Mouse (Mus musculus) cerebral cortex, adult 2 months (tissue): ENCODE results near the gene Cacna1d.

Source experiments
- WGBS: fragments of 180-500 bp; shearing (Covaris S2); methylation state at CpG from one replicate; pipeline ENCODE4 v1.1.7; 2018; 5-methylcytosine and 5-hydroxymethylcytosine counted together

Cacna1d gene

GRCm38 (mm10) chr14:30200310-30200709 is 290.9 kb downstream of the Cacna1d start:
- 91% methylated on average over 1 of the region's 1 CpGs for WGBS

DNA sequence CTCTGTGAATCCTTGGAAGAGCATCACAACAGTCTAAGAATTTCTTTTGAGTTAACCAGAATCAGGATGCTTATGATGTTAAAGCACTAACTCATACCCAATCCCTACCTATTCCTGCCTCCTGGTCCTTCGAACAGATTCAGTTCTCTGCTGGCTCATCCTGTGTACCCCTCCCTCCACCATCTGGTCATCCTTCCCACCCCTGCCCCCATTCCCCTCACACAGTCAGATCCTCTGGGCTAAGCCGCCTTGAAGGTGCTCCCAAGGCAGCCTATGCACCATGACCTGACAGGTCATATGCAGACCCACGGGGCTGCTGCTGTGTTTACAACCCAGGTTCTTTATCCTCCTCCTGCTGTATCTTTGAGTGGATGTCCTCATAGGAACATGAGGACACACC is 292.4 kb downstream of the Cacna1d start:
- 74% methylated on average over 3 of the region's 3 CpGs for WGBS

- WGBS = 26% methylated on average over 4 of the region's 4 CpGs
Measured at GRCm38 (mm10) chr14:30198116-30198515, 293.1 kb downstream of the Cacna1d start.

GRCm38 (mm10) chr14:30196959-30197358 is 294.3 kb downstream of the Cacna1d start:
- 40% methylated on average over 1 of the region's 1 CpGs for WGBS

GRCm38 (mm10) chr14:30196235-30196634 is 295.0 kb downstream of the Cacna1d start:
- WGBS = 34% methylated on average over 5 of the region's 5 CpGs

GRCm38 (mm10) chr14:30190308-30190971 is 300.8 kb downstream of the Cacna1d start:
- WGBS = 78% methylated on average over 5 of the region's 5 CpGs

- WGBS = 91% methylated on average over 6 of the region's 6 CpGs
Measured at GRCm38 (mm10) chr14:30185616-30186274, 305.5 kb downstream of the Cacna1d start.

DNA sequence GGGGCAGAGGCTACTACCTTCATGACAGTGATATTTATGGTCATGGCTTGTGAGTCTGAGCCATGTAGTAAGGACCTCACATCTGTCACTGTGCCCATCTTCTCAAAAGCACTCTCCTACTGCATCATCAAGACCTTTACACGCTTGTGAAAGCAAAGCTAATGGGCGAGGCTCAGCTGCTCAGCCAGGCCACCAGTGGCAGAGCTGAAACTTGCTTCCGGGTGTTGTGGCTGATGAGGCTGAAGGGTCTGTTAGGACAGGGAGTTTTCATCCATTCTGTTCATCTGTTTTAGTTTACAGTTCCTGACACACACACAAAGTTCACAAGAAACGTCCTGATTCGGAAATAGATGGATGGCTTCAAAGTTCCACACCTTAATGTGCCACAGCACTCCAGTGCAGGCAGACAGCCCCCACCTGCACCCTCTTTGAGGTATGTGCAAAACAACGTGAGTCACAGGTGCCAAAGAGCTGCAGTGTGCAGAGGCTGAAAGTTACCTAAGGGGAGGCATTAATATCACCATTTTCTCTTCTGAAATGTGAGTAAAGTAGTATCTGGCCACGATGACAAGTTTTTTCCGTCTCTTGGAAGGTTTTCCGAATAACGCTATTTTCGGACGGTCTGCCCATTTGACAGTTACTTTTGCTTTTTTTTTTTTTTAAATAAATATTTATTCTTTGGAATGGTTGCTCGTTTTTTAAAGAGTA is 306.7 kb downstream of the Cacna1d start:
- 82% methylated on average over 13 of the region's 13 CpGs for WGBS

DNA sequence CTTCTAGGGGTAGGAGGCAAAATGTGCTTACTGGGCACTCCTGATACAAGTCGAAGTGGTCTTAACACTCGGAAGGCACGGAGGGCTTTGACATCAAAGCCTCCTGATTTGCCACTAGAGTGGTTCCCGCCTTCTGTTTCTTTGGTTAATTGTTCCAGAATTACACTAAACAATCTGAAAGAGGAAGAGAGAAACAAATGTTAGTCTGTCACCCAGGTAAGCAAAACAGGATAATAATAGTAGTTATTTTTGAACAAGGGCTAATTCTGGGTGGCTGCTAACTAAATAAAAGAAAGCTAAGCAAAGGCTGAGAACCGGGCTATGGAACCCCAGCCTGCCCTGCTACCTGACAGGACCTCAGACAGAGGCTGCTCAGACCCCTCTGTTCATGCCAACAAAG is 307.2 kb downstream of the Cacna1d start:
- WGBS = 88% methylated on average over 5 of the region's 5 CpGs

DNA sequence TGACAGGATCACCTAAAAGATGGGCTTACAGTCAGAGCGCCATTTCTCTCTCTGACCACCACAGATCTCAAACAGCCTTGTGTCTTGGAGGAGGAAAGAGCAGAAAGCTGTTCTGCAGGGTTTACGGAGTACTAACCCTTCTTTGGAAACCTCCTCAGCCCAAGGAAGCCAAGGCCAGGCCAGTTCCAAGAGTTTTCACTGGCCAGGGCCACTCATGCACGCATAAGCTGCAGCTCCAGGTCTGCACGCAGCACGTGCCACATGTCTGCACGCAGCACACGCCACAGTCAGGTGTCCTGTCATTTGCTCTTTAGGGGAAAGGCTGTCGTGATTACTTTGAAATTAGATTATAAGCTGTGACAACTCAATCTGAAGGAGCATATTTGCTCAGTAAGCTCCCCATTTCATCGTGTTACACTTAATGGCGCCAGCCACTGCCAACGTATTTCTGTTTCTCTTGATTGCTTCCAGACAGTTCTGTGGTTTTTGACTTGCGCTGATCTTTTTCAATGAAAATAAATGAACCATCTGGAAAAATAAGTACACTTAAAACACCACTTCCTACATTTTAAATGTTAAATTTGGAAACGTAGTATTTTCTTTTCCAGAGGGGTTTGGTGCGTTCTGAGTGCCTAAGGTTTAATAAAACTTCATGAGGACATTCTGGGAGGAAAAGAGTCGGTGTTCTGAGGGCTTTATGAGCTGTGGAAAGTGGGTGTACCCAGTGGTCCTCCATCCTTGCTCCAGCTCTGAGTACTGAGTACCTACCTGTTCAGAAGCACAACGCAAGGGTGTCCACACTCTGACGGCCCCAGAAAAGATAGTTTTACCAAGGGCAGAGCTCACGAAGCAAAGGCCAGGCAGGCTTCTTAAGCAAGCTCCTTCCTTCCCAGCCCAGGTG is 308.4 kb downstream of the Cacna1d start:
- 83% methylated on average over 18 of the region's 18 CpGs for WGBS

DNA sequence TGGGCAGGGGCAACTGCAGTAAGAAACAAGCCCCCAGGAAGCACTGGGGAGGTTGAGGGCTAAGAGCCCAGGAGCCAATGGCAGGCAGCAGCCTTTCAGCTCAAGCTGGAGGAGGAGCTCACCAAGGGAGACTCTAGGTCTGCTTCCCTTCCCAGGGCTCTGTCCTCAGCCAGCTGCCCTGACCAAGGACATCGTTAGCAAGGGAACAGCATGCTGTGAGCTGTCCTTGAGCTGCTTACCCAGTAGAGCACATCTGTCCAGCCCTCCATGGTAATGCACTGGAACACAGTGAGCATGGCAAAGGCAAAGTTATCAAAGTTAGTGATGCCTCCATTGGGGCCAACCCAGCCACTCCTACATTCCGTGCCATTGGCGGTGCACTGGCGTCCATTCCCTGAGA is 312.9 kb downstream of the Cacna1d start:
- WGBS = 86% methylated on average over 4 of the region's 4 CpGs

GRCm38 (mm10) chr14:30177850-30178249 is 313.4 kb downstream of the Cacna1d start:
- WGBS = 42% methylated on average over 5 of the region's 5 CpGs

- WGBS = 64% methylated on average over 3 of the region's 3 CpGs
Measured at GRCm38 (mm10) chr14:30175362-30175761, 315.9 kb downstream of the Cacna1d start.

DNA sequence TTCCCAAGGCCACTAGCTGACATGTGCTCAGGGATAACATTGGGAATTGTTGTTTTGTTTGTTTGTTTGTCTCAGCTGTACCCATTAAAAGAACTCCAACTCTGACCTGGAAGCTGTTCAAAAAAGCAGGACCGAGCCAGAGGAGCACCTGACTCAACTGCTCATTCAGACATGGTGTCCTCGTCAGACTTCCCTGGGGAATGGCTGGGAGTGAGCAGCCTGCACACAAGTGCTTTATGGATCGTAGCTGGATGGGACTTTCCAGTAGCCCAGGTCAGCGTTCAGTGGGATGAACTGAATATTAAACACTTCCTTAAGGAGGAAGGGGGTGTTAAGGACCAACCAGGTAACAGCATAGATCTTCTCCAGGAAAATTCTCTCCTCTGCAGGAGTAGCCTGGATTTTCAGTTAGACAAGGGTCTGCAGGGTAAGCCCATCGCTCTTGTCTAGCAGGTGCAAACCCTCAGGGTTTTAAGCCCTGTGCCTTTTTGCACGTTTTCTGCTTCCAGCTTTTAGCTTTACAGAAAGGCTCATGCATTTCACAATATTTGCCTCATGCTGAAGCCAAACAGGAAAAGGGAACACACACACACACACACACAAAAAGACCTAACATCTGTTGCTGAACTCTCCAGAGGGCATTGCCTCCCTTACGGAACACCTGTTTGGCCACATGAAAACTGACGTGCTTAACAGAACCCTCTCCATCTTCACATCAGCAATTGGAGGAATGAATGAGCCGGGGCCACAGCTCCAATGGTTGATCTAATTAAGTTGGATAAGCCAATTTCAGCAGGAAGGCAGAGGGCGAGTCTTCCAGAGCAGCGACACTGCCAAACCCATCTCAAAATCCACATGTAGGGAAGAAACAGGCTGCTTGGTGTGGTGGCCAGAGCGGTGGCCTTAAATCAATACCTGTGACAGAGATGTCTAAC is 318.2 kb downstream of the Cacna1d start:
- 72% methylated on average over 12 of the region's 12 CpGs for WGBS

GRCm38 (mm10) chr14:30171593-30171992 is 319.7 kb downstream of the Cacna1d start:
- 53% methylated on average over 6 of the region's 6 CpGs for WGBS

DNA sequence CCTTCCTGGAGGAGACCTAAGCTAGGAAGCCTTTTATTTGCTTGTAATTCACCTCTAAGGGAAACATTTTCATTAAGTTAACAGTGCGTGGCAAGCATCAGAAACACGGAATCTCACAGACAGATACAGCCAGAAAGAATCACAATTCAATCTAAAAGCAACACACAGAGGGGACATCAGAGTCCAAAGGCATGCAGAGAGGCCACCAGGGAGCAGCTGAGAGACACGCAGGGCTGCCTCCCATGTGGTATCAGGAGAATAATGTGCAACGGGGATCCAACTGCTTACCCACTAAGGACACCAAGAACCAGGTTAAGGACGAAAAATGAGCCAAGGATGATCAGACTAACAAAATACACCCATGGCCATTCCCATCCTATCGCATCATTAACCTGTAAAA is 320.2 kb downstream of the Cacna1d start:
- WGBS = 63% methylated on average over 6 of the region's 6 CpGs

DNA sequence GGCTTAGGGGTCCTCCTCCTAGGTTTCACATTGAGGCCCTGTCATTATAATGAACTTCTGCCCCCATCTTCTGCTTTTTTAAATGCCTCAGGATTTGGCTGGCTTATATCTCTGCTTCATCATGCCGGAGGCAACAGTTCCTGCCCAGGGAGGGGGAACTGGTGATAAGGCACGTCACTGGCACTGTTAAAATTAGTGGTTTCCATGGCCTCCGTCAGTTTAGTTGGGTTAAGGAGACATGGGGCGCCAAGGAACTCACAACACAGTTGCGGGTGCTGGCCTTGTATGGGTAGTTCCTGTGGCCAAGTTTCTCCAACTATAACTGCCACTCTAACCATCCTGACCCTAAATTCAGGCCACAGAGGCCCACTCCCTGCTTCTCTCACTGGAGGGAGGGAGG is 321.8 kb downstream of the Cacna1d start:
- 51% methylated on average over 5 of the region's 5 CpGs for WGBS

- WGBS = 54% methylated on average over 3 of the region's 3 CpGs
Measured at GRCm38 (mm10) chr14:30168902-30169301, 322.4 kb downstream of the Cacna1d start.

DNA sequence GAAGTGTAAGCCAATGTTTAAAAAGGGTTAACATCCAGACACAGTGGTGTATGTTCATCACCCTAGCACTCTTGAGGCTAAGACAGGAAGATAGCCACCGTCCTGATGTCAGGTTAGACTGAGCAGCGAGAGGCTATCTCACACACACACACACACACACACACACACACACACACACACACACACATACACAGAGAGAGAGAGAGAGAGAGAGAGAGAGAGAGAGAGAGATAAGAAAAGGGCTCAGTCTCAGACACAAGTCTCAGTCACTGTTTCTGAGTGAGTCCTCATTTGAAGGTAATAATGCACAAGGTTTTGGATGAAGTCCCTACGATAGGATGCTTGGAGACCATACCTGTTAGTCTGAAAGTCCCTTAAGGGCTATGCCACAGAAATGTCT is 322.9 kb downstream of the Cacna1d start:
- WGBS = 80% methylated on average over 3 of the region's 3 CpGs

GRCm38 (mm10) chr14:30167606-30168005 is 323.6 kb downstream of the Cacna1d start:
- WGBS = 78% methylated on average over 7 of the region's 7 CpGs

GRCm38 (mm10) chr14:30166036-30166435 is 325.2 kb downstream of the Cacna1d start:
- 99% methylated on average over 11 of the region's 11 CpGs for WGBS
